Mouse (Mus musculus): ENCODE data around the gene Gm815. TPM values are rescaled to one million over a fixed set of nuclear protein-coding genes. Genes with fewer than 3 reads are reported as not detected.

The Gm815 gene
- polyA plus RNA-seq, 1 experiment from 2014 or later = not detected

DNA sequence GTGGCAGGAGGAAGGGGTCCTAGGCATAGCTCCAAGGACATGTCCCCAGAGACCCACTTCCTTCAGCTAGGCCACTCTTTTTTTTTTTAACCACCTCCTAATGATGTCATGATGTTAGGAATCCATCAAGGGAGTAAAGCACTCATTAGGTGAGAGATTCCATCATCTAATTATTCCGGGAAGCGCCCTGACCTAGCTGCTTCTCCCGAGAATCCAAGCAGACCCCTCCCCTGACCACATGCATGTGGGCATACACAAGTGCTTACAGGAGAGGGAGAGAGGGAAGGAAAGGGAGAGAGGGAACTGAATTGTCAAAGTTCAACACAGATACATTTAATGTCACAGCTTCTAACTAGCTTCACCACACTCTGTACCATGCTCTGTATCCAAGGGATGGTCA lies 16.1 kb upstream of the Gm815 start:
- H3K27me3 ChIP-seq (ENCODE audit: control insufficient read depth, insufficient read depth, low read length) = no peaks in the 10 kb centered on the region
- no peak overlapping the region for H3K4me2 ChIP-seq (replicated peaks; ENCODE audit: low read depth, low read length)
- no peak overlapping the region for H3K4me3 ChIP-seq (ENCODE audit: low read depth, low read length)
- no peak overlapping the region for H3K9ac ChIP-seq (replicated peaks; ENCODE audit: low read depth, low read length)
- no peaks in the 10 kb centered on the region for H3K36me3 ChIP-seq (ENCODE audit: control insufficient read depth, insufficient read depth, low read length)
- peaks cover 11% of the 10 kb centered on the region; the same call in 1 of the 2 replicates for H3K4me1 ChIP-seq (ENCODE audit: control insufficient read depth, insufficient read depth, low read length)
- H3K27ac ChIP-seq (ENCODE audit: low read length) = no peak overlapping the region
- no peak for ATAC-seq (ENCODE audit: insufficient number of reproducible peaks, insufficient read depth, low FRiP score, low read depth)
- WGBS = 52% methylated on average over 3 of the region's 3 CpGs
- no peaks in the 10 kb centered on the region for H3K9me3 ChIP-seq (ENCODE audit: control insufficient read depth, low read depth, low read length)

DNA sequence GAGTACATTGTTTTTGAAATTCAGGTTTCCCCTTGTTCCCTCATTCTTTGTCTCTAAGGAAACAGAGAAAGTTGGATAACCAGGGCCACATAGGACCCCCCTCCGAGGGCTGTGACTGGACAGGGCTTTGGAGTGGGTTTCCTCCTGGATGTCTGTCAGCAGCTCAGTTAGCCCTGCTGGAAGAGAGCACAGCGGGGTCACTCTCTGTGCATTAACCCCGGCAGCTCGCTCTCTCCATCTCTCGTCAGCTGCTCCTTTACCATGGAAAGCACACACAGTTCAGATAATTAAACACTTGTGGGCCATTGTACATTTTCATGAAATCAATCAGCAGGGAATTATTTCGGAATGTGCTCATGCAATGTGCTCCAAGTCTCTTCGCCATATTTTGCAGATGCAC lies 15.4 kb upstream of the Gm815 start:
- Histone ChIP-seq H3K36me3 (ENCODE audit: control insufficient read depth, insufficient read depth, low read length) (no peaks in the 10 kb centered on the region), H3K27ac (ENCODE audit: low read length) (no peak overlapping the region), H3K4me3 (ENCODE audit: low read depth, low read length) (no peak overlapping the region), H3K4me1 (ENCODE audit: control insufficient read depth, insufficient read depth, low read length) (peaks cover 10% of the 10 kb centered on the region; the same call in 1 of the 2 replicates), H3K9me3 (ENCODE audit: control insufficient read depth, low read depth, low read length) (no peaks in the 10 kb centered on the region), H3K27me3 (ENCODE audit: control insufficient read depth, insufficient read depth, low read length) (no peaks in the 10 kb centered on the region), H3K4me2 (replicated peaks; ENCODE audit: low read depth, low read length) (no peak overlapping the region), H3K9ac (replicated peaks; ENCODE audit: low read depth, low read length) (no peak overlapping the region)
- no peak for ATAC-seq (ENCODE audit: insufficient number of reproducible peaks, insufficient read depth, low FRiP score, low read depth)
- 33% methylated on average over 7 of the region's 7 CpGs for WGBS

GRCm38 (mm10) chr19:26871096-26871495 lies 14.6 kb upstream of the Gm815 start:
- ATAC-seq (ENCODE audit: insufficient number of reproducible peaks, insufficient read depth, low FRiP score, low read depth) = no peak
- Histone ChIP-seq H3K4me1 (ENCODE audit: control insufficient read depth, insufficient read depth, low read length) (peaks cover 4% of the 10 kb centered on the region; the same call in 1 of the 2 replicates), H3K9ac (replicated peaks; ENCODE audit: low read depth, low read length) (no peak overlapping the region), H3K4me2 (replicated peaks; ENCODE audit: low read depth, low read length) (no peak overlapping the region), H3K9me3 (ENCODE audit: control insufficient read depth, low read depth, low read length) (no peaks in the 10 kb centered on the region), H3K4me3 (ENCODE audit: low read depth, low read length) (no peak overlapping the region), H3K27ac (ENCODE audit: low read length) (no peak overlapping the region), H3K36me3 (ENCODE audit: control insufficient read depth, insufficient read depth, low read length) (no peaks in the 10 kb centered on the region), H3K27me3 (ENCODE audit: control insufficient read depth, insufficient read depth, low read length) (no peaks in the 10 kb centered on the region)
- WGBS = 18% methylated on average over 3 of the region's 3 CpGs

GRCm38 (mm10) chr19:26872886-26873285 lies 12.8 kb upstream of the Gm815 start:
- Histone ChIP-seq H3K27ac (ENCODE audit: low read length) (no peak overlapping the region), H3K27me3 (ENCODE audit: control insufficient read depth, insufficient read depth, low read length) (no peaks in the 10 kb centered on the region), H3K9ac (replicated peaks; ENCODE audit: low read depth, low read length) (no peak overlapping the region), H3K9me3 (ENCODE audit: control insufficient read depth, low read depth, low read length) (no peaks in the 10 kb centered on the region), H3K36me3 (ENCODE audit: control insufficient read depth, insufficient read depth, low read length) (no peaks in the 10 kb centered on the region), H3K4me2 (replicated peaks; ENCODE audit: low read depth, low read length) (no peak overlapping the region), H3K4me1 (ENCODE audit: control insufficient read depth, insufficient read depth, low read length) (peaks cover 4% of the 10 kb centered on the region; the same call in 1 of the 2 replicates), H3K4me3 (ENCODE audit: low read depth, low read length) (no peak overlapping the region)
- ATAC-seq (ENCODE audit: insufficient number of reproducible peaks, insufficient read depth, low FRiP score, low read depth) = no peak
- 57% methylated on average over 6 of the region's 6 CpGs for WGBS

DNA sequence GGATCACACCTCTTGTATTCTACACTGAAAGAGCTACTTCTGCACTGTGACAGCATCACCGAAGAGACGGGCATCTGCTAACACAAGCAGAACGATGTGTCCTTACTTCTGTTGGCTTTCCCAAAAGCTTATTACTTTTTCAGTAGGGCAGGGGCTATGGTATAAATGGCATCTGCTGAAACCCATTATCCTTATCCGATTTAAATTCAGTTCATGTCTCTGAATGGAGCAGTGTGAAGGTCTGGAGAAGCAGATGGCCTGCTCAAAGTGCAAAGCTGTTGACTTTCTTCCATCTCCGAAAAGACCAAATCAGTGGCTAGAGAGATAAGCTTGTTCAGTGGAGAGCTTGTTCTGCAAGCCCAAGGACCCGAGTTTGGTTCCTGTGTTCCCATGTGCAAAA lies 10.1 kb upstream of the Gm815 start:
- H3K27me3 ChIP-seq (ENCODE audit: control insufficient read depth, insufficient read depth, low read length) = no peaks in the 10 kb centered on the region
- WGBS = 91% methylated on average over 6 of the region's 6 CpGs
- H3K4me2 ChIP-seq (replicated peaks; ENCODE audit: low read depth, low read length) = no peak overlapping the region
- no peak overlapping the region for H3K9ac ChIP-seq (replicated peaks; ENCODE audit: low read depth, low read length)
- H3K36me3 ChIP-seq (ENCODE audit: control insufficient read depth, insufficient read depth, low read length) = no peaks in the 10 kb centered on the region
- ATAC-seq (ENCODE audit: insufficient number of reproducible peaks, insufficient read depth, low FRiP score, low read depth) = no peak
- H3K9me3 ChIP-seq (ENCODE audit: control insufficient read depth, low read depth, low read length) = no peaks in the 10 kb centered on the region
- H3K27ac ChIP-seq (ENCODE audit: low read length) = no peak overlapping the region
- no peaks in the 10 kb centered on the region; the same call in 1 of the 2 replicates for H3K4me1 ChIP-seq (ENCODE audit: control insufficient read depth, insufficient read depth, low read length)
- no peak overlapping the region for H3K4me3 ChIP-seq (ENCODE audit: low read depth, low read length)

- H3K4me3 ChIP-seq (ENCODE audit: low read depth, low read length) = no peak overlapping the region
- no peaks in the 10 kb centered on the region for H3K9me3 ChIP-seq (ENCODE audit: control insufficient read depth, low read depth, low read length)
- H3K4me1 ChIP-seq (ENCODE audit: control insufficient read depth, insufficient read depth, low read length) = no peaks in the 10 kb centered on the region
- whole genome bisulfite sequencing = 29% methylated on average over 10 of the region's 10 CpGs
- no peak overlapping the region for H3K9ac ChIP-seq (replicated peaks; ENCODE audit: low read depth, low read length)
- no peak for ATAC-seq (ENCODE audit: insufficient number of reproducible peaks, insufficient read depth, low FRiP score, low read depth)
- H3K4me2 ChIP-seq (replicated peaks; ENCODE audit: low read depth, low read length) = no peak overlapping the region
- H3K27me3 ChIP-seq (ENCODE audit: control insufficient read depth, insufficient read depth, low read length) = no peaks in the 10 kb centered on the region
- no peaks in the 10 kb centered on the region for H3K36me3 ChIP-seq (ENCODE audit: control insufficient read depth, insufficient read depth, low read length)
- H3K27ac ChIP-seq (ENCODE audit: low read length) = no peak overlapping the region
These were observed 8.4 kb upstream of the Gm815 start for GRCm38 (mm10) chr19:26877180-26877775.

DNA sequence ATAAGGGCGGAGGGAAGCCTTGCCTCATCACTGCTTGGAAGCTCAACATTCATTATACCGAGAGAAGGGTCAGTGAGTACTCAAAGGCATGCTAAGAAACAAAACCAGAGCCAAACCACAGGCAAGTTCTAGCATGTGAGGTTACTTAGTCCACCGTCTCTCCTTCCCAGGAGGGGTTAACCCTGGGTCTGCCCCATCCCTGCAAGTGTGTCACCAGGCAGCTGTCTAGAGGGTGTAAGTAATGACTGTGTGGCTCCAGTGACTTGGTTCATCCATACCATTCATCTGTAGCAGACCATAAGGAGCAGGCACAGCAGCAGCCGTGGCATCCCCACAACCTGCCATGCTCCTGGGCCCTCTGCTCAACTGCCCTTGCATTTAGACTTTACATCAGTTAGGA lies 5.8 kb upstream of the Gm815 start:
- Histone ChIP-seq H3K36me3 (ENCODE audit: control insufficient read depth, insufficient read depth, low read length) (no peaks in the 10 kb centered on the region), H3K4me1 (ENCODE audit: control insufficient read depth, insufficient read depth, low read length) (no peaks in the 10 kb centered on the region), H3K4me3 (ENCODE audit: low read depth, low read length) (no peak overlapping the region), H3K9me3 (ENCODE audit: control insufficient read depth, low read depth, low read length) (no peaks in the 10 kb centered on the region), H3K27me3 (ENCODE audit: control insufficient read depth, insufficient read depth, low read length) (no peaks in the 10 kb centered on the region), H3K4me2 (replicated peaks; ENCODE audit: low read depth, low read length) (no peak overlapping the region), H3K27ac (ENCODE audit: low read length) (no peak overlapping the region), H3K9ac (replicated peaks; ENCODE audit: low read depth, low read length) (no peak overlapping the region)
- 84% methylated on average over 4 of the region's 4 CpGs for WGBS
- ATAC-seq (ENCODE audit: insufficient number of reproducible peaks, insufficient read depth, low FRiP score, low read depth) = no peak

- 91% methylated on average over 10 of the region's 10 CpGs for WGBS
- no peak for ATAC-seq (ENCODE audit: insufficient number of reproducible peaks, insufficient read depth, low FRiP score, low read depth)
- no peak overlapping the region for H3K27ac ChIP-seq (ENCODE audit: low read length)
These were observed 3.7 kb upstream of the Gm815 start for GRCm38 (mm10) chr19:26881866-26882427.

DNA sequence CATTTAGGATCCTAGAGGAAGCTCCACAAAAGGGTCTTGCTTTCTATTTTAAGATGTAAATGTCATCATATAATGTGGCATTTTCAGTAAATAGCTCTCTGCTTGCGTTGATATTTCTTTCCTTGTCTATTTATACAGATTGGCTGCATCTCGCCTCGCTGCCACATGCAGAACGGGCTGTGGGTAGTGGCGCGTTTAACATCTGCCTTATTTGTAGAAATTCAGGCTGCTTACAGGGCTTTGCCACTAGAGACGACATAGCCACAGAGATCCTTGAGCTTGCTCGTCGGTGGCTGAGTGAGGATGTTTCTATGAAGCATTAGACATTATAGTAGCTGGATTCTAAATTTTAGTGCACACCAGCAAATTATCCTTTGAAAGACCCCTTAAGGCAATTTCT lies 2.5 kb downstream of the Gm815 start:
- Histone ChIP-seq H3K4me2 (replicated peaks; ENCODE audit: low read depth, low read length) (no peak overlapping the region), H3K27ac (ENCODE audit: low read length) (no peak overlapping the region), H3K9ac (replicated peaks; ENCODE audit: low read depth, low read length) (no peak overlapping the region), H3K27me3 (ENCODE audit: control insufficient read depth, insufficient read depth, low read length) (no peaks in the 10 kb centered on the region), H3K4me1 (ENCODE audit: control insufficient read depth, insufficient read depth, low read length) (no peaks in the 10 kb centered on the region), H3K4me3 (ENCODE audit: low read depth, low read length) (no peak overlapping the region), H3K36me3 (ENCODE audit: control insufficient read depth, insufficient read depth, low read length) (no peaks in the 10 kb centered on the region), H3K9me3 (ENCODE audit: control insufficient read depth, low read depth, low read length) (no peaks in the 10 kb centered on the region)
- WGBS = 82% methylated on average over 9 of the region's 9 CpGs
- ATAC-seq (ENCODE audit: insufficient number of reproducible peaks, insufficient read depth, low FRiP score, low read depth) = no peak

More at GRCm38 (mm10) chr19:26881866-26882427, 3.7 kb upstream of the Gm815 start:
- Histone ChIP-seq H3K9ac (replicated peaks; ENCODE audit: low read depth, low read length) (no peak overlapping the region), H3K4me3 (ENCODE audit: low read depth, low read length) (no peak overlapping the region), H3K9me3 (ENCODE audit: control insufficient read depth, low read depth, low read length) (no peaks in the 10 kb centered on the region), H3K4me2 (replicated peaks; ENCODE audit: low read depth, low read length) (no peak overlapping the region), H3K27me3 (ENCODE audit: control insufficient read depth, insufficient read depth, low read length) (no peaks in the 10 kb centered on the region), H3K36me3 (ENCODE audit: control insufficient read depth, insufficient read depth, low read length) (no peaks in the 10 kb centered on the region), H3K4me1 (ENCODE audit: control insufficient read depth, insufficient read depth, low read length) (no peaks in the 10 kb centered on the region)

Measured in stomach, embryonic 14.5 days (tissue).